Mouse (Mus musculus) heart, postnatal 14 days (tissue): ENCODE data around the gene Ccdc9b. TPM values are rescaled to one million over a fixed set of nuclear protein-coding genes. Genes with fewer than 3 reads are reported as not detected.

Experiments used
- DNase-seq, 2 experiments: peaks; one replicate each; pipeline ENCODE4 v3.0.0; 2021 to 2022
- intact Hi-C: fragments of 180-260 bp; cut with DNase I; formaldehyde crosslinking; loops from one replicate; pipeline ENCODE4 v1.15.1; 2025
- total RNA-seq, 2 experiments: library from RNA; stranded (reverse); gene quantifications; 2 replicates each; pipeline ENCODE4 v1.2.3; 2021

The Ccdc9b gene
- total RNA-seq, 2 experiments from 2014 or later, result 15.5 to 17.5 TPM

- intact Hi-C loops, result no loop called here
Measured at GRCm38 (mm10) chr2:118754143-118754542, 8.3 kb downstream of the Ccdc9b start.

GRCm38 (mm10) chr2:118752792-118753108, 9.7 kb downstream of the Ccdc9b start:
- DNase-seq, result no peak
- intact Hi-C loops, result no loop called here

More at GRCm38 (mm10) chr2:118754143-118754542, 8.3 kb downstream of the Ccdc9b start:
- DNase-seq, result no peak

DNA sequence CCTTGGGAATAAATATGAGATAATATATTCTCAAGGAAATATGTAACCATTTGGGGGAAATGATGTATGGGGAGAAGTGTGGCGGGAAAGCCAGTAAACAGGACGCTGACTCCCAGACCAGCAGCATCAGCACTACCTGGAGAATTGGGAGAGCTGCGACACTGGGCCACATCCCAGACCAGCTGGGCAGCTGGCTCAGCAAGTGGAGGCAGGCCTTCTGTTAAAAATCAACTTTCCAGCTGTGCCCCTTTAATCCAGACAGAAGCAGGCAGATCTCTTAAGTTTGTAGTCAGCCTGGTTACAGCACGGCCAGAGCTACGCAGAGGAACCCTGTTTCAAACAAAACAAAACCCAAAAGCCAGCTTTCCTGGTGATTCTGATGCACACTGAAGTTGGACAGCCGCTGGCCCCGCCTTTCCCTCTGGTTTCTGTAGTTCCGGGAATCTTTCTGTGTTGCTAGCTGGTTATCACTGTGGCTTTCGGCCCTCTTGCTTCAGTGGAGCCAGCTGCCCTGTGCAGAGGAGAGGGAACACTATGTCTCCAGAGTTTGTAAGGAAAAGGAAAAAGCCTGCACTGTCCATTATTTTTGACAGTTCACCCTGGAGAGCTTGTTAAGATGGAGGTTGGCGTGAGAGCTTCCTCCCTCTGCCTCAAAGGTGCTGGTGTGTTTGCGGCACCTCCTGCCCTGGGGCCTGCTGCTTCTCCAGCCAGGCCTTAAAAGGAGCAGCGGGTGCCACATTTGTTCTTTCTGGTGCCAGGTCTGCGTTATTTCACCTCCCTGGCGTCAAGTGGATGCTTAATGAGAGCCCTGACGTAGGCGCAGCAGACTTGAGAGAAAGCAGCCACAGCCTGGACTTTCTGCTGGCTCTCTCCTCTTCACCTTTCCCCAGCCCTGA, 10.3 kb downstream of the Ccdc9b start:
- intact Hi-C loops, result no loop called here

GRCm38 (mm10) chr2:118750476-118750875, 12.0 kb downstream of the Ccdc9b start:
- DNase-seq, result peak; percentile 52 to 54
- intact Hi-C loops, result no loop called here

More for the DNA sequence above, 10.3 kb downstream of the Ccdc9b start:
- peak in 1 of 2 experiments; percentile 46 for DNase-seq

DNA sequence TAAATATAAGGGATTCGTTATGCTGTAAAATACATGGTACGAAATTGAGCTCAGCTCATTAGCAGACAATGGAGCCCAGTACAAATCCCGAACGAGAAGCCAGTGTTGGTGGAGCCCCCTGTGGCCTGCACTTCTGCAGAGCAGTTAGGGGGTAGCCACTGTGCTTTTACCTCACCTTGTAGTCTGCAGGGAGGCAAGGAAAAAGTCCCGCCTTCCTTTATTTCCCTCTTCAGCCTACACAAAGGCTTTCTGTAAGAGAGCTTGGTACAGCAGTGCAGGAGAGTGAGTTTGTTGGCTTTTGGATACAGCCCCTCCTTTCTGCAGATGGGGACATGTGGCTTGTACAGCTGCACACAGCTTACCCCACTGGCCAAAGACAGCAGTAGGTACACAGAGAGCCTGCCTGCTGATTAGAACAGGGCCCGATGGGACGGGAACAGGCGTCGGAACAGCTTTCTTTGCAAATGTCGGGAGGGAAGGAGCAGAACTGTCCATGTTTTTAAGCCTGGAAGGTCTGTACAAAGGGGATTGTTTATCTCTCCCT, 13.0 kb downstream of the Ccdc9b start:
- peak in 1 of 2 experiments; percentile 43 for DNase-seq
- intact Hi-C loops, result no loop called here

GRCm38 (mm10) chr2:118747301-118747960, 15.0 kb downstream of the Ccdc9b start:
- intact Hi-C loops, result loop anchor here (2.0 kb wide), 1 partner anchor 13 kb away; no protein-coding TSS in a partner anchor
- DNase-seq, result peak in 1 of 2 experiments; percentile 47

- peak; percentile 49 to 56 for DNase-seq
- intact Hi-C loops, result loop anchor here (1.0 to 2.0 kb wide), 2 partner anchors 15 to 137 kb away; no protein-coding TSS in a partner anchor
Measured at GRCm38 (mm10) chr2:118745915-118746901, 16.3 kb downstream of the Ccdc9b start.

DNA sequence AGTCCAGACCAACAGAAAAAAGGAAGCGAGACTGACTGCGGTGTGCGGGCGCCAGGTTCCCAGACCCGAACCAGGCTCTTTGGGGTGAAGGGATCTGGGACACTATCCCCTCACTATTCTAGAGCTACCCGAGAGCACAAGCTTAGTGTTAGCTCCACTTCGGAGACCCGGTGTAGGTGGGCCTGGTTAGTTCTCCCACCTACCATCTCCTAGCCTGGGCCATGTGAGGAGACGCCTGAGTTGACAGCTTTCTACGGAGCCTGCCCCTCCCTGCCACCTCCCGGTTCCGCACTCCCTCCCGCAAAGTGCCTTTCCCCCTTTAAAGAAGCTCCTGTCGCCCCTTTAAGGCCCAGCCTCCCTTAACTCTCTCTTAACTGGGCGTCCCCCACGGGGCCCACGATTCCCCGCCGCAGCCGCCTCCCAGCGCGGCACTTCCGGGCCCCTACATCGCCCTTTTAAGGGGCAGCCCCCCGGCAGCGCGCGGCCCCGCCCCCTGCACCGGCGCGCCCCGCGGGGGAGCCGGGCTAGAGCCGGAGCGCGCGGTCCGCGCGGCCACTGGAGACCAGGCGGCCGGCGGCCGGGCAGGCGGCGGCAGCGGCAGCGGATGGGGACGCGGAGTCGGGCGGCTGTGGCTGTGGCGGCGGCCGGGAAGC, 17.1 kb downstream of the Ccdc9b start, which contains the start of gene Inafm2:
TSS of gene Inafm2 (plus strand) at position 527 of the 653 bp plus-strand sequence.
- intact Hi-C loops, result loop anchor here (1.0 kb wide), 1 partner anchor 138 kb away; no protein-coding TSS in a partner anchor

DNA sequence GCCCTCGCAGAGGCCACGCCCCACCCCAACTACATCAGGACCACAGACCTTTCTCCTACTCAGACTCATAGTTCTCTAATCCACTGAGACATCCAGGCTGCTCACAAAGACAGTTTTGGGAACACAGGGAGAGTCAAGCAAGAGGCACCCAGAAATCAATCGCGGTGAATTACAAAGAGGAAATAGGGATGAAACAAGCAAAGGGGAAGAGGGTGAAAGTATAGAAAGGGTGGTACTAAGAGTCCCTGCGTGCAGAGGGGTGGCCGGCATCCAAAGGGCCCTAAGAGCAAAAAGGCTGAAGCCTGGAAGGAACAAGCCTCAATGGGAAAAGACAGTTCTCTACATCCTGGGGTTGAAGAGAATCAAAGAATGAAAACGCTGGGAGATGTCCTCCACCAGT, 17.8 kb downstream of the Ccdc9b start:
- intact Hi-C loops, result loop anchor here (1.0 to 5.0 kb wide), 2 partner anchors 42 to 139 kb away; partner anchors contain the start of gene Ankrd63
- DNase-seq, result no peak

More for the DNA sequence above, 17.1 kb downstream of the Ccdc9b start, which contains the start of gene Inafm2:
- DNase-seq, result peak; percentile 92 to 96

DNA sequence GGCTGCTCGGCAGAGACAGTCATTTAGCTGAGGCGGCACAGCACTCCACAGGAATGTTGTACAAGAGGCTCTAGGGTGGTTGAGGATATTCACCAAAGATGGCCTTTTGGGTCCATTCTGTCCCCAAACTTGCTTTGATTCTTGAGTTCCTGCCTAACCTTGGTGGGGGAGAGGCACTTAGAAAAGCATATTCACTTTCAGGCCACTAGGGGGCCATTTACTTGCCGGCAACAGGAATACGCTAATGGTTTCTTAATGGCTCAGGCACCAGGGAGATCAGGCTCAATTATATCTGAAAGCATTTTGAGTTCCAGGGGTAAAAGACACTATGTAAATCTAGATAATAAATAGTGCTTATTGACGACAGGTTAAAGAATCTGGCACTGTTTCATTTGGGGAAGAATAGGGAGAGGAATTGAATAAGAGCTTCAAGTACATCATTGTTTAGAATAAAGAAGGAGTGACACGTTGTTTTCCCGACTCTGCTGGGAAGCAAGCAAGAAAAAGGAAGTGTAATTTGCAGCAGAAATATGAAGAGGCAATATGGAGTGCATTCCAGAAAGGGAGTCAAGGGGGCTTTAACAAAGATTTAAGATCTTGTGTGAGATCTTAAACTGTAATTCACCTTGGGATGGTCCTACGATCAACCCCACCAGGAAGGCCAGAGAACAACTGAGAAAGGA, 19.1 kb downstream of the Ccdc9b start:
- DNase-seq, result no peak
- intact Hi-C loops, result loop anchor here (2.0 to 5.0 kb wide), 2 partner anchors 35 to 41 kb away; partner anchors contain the start of genes Ankrd63 and Disp2

GRCm38 (mm10) chr2:118741183-118741582, 21.3 kb downstream of the Ccdc9b start:
- DNase-seq, result no peak
- intact Hi-C loops, result loop anchor here (5.0 kb wide), 1 partner anchor 39 kb away; the partner anchor contains the start of gene Ankrd63

DNA sequence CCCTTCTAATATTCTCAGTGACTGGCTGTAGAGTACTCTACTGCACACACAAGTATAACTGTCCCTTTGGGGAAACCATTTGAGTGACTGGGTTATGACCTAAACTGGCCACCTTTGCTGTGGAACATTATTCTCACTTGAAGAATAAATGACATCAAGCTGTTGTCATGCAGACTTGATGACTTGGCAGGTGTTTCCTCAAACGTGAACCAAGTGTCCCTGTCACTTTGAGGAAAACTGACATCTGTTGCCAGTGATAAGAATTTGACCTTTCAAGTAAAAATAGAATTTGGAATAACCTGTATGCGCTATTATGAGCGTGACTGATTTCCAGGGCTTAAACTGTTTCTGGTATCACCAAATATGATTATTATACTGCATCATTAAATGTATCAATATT, 22.1 kb downstream of the Ccdc9b start:
- intact Hi-C loops, result loop anchor here (5.0 kb wide), 1 partner anchor 38 kb away; the partner anchor contains the start of gene Ankrd63
- DNase-seq, result no peak

GRCm38 (mm10) chr2:118733341-118733740, 29.1 kb downstream of the Ccdc9b start:
- intact Hi-C loops, result no loop called here
- no peak for DNase-seq

DNA sequence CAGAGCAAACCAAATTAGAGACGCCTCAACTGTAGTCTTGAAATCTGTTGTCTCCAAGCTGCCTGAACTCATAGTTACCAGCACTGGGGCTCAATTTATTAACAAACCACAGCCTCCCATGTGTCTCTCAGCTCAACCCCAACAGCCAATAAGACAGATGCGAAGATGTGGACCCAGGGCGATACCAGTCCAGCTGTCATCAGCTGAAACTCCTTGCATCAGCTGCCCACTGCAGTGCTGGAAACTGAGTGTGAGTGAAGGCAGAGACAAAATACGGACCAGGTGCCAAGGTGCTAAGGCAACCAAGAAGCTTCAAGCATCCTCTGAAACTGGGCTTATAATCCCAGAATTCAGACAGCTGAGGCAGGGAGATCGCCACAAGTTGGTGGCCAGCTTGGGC, 30.5 kb downstream of the Ccdc9b start:
- intact Hi-C loops, result no loop called here

GRCm38 (mm10) chr2:118730622-118730915, 31.9 kb downstream of the Ccdc9b start:
- peak; percentile 82 to 87 for DNase-seq
- intact Hi-C loops, result loop anchor here (1.0 kb wide), 2 partner anchors 31 to 92 kb away; no protein-coding TSS in a partner anchor

More for the DNA sequence above, 30.5 kb downstream of the Ccdc9b start:
- DNase-seq, result no peak

- intact Hi-C loops, result loop anchor here (1.0 kb wide), 2 partner anchors 31 to 92 kb away; no protein-coding TSS in a partner anchor
Measured at GRCm38 (mm10) chr2:118729816-118730621, 32.4 kb downstream of the Ccdc9b start.

DNA sequence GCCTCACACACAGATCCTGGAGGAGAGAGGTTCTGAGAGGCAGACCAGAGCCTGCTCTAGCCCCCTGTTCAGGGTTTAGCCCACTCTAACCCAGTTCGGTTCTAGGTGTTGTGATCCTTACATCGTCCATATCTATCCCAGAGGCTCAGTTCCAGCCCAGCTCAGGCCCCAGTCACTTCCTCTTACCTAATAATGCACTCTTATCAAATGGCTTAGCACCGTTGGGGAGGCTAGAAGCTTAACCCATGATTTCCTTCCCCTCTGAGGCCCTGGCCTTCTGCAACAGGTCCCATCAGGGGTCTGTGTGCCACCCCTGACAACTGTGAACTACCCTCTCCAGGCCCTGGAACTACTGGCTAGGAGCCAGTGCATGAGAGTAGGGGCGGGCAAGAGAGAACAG, 33.3 kb downstream of the Ccdc9b start:
- intact Hi-C loops, result no loop called here
- DNase-seq, result no peak

More at GRCm38 (mm10) chr2:118729816-118730621, 32.4 kb downstream of the Ccdc9b start:
- no peak for DNase-seq
